Mouse (Mus musculus) limb, embryonic 15.5 days (tissue): ENCODE results near the gene Nxn. TPM values are rescaled to one million over a fixed set of nuclear protein-coding genes. Genes with fewer than 3 reads are reported as not detected.

ENCODE experiments used
- ATAC-seq: fragments of 200-750 bp; cut with Nextera tagmentation; 2 replicates; pipeline ENCODE4 v1.8.0; 2017; ENCODE audit warnings: low read depth, moderate TSS enrichment; ENCODE audit not compliant: insufficient number of reproducible peaks, low FRiP score, low TSS enrichment
- H3K27ac ChIP-seq: fragments of 300-500 bp; sonication (generic); 2 replicates; pipeline ENCODE4 v1.5.1; 2015; ENCODE audit warnings: moderate library complexity, mild to moderate bottlenecking, inconsistent platforms
- H3K27me3 ChIP-seq: fragments of 300-500 bp; sonication (generic); 2 replicates; pipeline ENCODE4 v1.6.1; 2015; ENCODE audit warnings: inconsistent platforms
- H3K36me3 ChIP-seq: fragments of 300-500 bp; sonication (generic); 2 replicates; pipeline ENCODE4 v1.6.1; 2015; ENCODE audit warnings: inconsistent platforms
- H3K4me1 ChIP-seq: fragments of 300-500 bp; sonication (generic); 2 replicates; pipeline ENCODE4 v1.6.1; 2015; ENCODE audit warnings: inconsistent platforms
- H3K4me2 ChIP-seq: fragments of 300-500 bp; sonication (generic); 2 replicates; pipeline ENCODE4 v1.6.1; 2015; ENCODE audit warnings: mild to moderate bottlenecking, inconsistent platforms
- H3K4me3 ChIP-seq: fragments of 300-500 bp; sonication (generic); 2 replicates; pipeline ENCODE4 v1.5.1; 2015; ENCODE audit warnings: mild to moderate bottlenecking, inconsistent platforms
- H3K9ac ChIP-seq: fragments of 300-500 bp; sonication (generic); 2 replicates; pipeline ENCODE4 v1.6.1; 2015; ENCODE audit warnings: inconsistent platforms
- H3K9me3 ChIP-seq: fragments of 300-500 bp; sonication (generic); 2 replicates; pipeline ENCODE4 v1.6.1; 2016; ENCODE audit warnings: inconsistent platforms
- WGBS: fragments of 180-500 bp; shearing (Covaris S2); methylation state at CpG from one replicate; pipeline ENCODE4 v1.1.7; 2015; 5-methylcytosine and 5-hydroxymethylcytosine counted together
- polyA plus RNA-seq: library from polyadenylated mRNA; unstranded; fragments of >200 nt; fragmentation: Nextera tagmentation; extraction: Ambion mirVana; gene quantifications from 2 replicates; pipeline ENCODE4 v1.2.1, GENCODE M21; 2015

The Nxn gene
- polyA plus RNA-seq, 1 experiment from 2014 or later: 60.8 TPM

DNA sequence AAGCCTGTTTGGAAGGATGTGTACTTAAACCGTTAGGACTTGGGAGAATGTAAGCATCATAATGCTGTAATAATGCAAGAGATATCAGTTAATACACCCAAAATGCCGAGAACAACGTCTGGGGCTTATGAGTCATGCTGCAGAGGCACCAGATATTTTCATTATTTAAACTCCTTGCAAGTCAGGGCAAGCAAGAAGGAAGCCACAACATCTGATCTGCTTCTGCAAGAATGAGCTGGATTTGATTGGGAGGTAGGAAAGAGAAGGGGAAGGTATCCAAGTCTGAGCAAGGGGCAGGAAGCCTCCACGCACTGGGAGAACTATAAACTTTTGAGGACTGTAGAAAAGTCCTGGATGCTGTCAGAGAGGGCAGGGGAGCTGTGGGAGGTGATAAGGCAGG, 86.1 kb downstream of the Nxn start:
- Histone ChIP-seq H3K9ac (no peak overlapping the region), H3K9me3 (no peaks in the 10 kb centered on the region), H3K27ac (peak overlapping the region; percentile 78), H3K4me1 (peaks cover 57% of the 10 kb centered on the region), H3K27me3 (no peaks in the 10 kb centered on the region), H3K36me3 (no peaks in the 10 kb centered on the region), H3K4me2 (no peak overlapping the region), H3K4me3 (no peak overlapping the region)
- WGBS: 13% methylated on average over 4 of the region's 4 CpGs
- ATAC-seq: no peak

DNA sequence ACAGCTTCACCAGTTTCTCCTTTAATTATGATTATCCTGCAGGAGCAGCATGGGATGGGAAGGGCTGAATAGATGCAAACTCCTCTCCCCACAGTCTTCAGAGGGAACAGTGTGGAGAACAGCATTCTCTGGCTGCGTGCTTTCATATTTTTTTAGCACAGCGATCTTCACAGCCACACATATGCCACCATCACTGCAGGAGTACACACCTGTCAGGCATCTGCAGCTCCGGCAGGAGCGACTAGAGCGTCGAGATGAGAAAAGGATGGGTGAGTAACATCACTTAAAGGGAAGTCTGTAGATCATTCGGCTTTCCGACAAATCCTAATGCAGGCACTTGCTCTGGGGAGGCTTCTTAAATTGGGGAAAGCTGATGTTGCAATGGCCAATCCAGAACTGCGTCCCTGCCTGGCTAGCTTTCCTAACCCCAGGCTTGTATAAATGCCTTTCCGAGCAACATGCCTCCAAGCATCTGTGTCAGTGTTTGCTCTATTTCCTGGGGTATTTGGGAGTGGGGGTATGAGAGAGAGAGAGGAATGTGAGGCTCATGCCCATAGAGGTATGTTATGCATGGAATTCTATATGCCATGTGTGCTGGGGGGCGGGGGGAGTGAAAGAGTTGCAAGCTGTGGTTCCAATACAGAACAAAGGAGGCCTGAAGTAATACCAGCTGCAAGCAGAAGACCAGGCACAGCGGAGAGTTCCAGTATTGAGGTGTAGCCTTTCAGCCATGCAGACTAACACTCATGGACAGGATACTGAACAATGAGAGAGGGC, 87.5 kb downstream of the Nxn start:
- H3K9ac ChIP-seq: no peak overlapping the region
- no peaks in the 10 kb centered on the region for H3K27me3 ChIP-seq
- peaks cover 65% of the 10 kb centered on the region for H3K4me1 ChIP-seq
- no peak overlapping the region for H3K4me2 ChIP-seq
- no peak overlapping the region for H3K4me3 ChIP-seq
- H3K9me3 ChIP-seq: no peaks in the 10 kb centered on the region
- H3K27ac ChIP-seq: peak overlapping the region; percentile 78
- peak; percentile 53; the same call in 1 of the 2 replicates for ATAC-seq
- WGBS: 31% methylated on average over 12 of the region's 12 CpGs
- no peaks in the 10 kb centered on the region for H3K36me3 ChIP-seq

DNA sequence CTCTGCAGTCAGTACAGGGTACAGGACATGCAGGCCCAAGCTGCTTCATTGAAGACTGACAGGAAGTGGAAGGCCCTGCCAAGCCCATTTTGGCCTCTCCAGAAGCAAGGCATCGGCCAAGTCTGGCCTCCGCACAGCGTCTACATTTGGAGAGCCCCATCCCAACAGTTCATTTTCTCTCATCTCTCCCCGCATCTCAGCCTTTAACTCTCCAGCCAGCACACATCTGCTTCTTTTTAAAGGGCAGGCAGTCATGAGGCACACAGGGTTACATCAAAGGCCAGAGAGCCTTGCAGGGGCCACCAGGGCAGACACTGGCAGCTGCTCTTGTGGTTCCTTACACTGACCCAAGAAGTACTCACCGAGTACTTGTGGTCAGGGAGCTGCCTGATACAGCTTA, 89.1 kb downstream of the Nxn start:
- Histone ChIP-seq H3K27ac (peak overlapping the region; percentile 59; the same call in 1 of the 2 replicates), H3K9ac (no peak overlapping the region), H3K4me3 (no peak overlapping the region), H3K9me3 (no peaks in the 10 kb centered on the region), H3K4me1 (peaks cover 74% of the 10 kb centered on the region), H3K36me3 (no peaks in the 10 kb centered on the region), H3K27me3 (no peaks in the 10 kb centered on the region), H3K4me2 (no peak overlapping the region)
- ATAC-seq: 0 out of 2 replicates have a peak, but pooled peaks have one; percentile 37
- WGBS: 30% methylated on average over 5 of the region's 5 CpGs

DNA sequence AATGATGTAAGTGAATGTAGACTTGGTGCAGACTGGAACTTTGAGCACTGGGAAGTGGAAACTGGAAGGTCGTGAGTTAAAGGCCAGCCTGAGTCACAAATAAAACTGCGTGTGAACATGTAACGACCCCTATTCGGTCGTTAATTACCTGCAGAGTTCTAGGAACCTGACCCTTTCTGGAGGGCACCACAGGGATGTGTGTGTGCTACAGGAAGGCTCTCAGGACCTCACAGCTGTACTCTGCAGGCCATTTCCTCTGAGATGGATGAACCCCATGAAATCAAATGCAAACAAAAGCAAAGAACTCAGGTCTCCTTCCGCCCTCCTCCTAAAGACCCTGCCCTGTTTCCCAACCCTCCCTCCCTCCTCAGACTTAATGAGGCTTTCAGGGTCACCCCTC, 89.9 kb downstream of the Nxn start:
- ATAC-seq: no peak
- Histone ChIP-seq H3K4me2 (no peak overlapping the region), H3K9me3 (no peaks in the 10 kb centered on the region), H3K27me3 (no peaks in the 10 kb centered on the region), H3K4me1 (peaks cover 72% of the 10 kb centered on the region), H3K36me3 (no peaks in the 10 kb centered on the region), H3K4me3 (no peak overlapping the region), H3K9ac (no peak overlapping the region), H3K27ac (peak overlapping the region; percentile 59; the same call in 1 of the 2 replicates)
- WGBS: 44% methylated on average over 6 of the region's 6 CpGs

DNA sequence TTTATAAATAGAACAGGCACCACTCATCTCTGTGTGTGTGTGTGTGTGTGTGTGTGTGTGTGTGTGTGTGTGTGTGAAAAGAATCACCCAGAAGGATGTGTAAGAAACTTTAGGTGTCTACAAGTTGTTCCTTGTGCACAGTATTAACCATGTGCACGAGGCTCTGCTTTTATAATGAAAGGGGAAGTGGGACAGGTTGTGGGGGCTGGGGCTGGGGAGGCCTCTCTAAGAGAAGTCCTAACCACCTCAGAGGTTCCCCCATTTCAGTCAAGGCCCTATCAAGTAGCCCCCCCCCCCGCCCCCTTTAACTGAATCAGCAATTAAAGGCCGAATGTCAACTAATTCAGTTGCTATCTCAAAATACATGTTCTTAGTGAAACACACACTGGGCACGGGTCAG, 92.2 kb downstream of the Nxn start:
- Histone ChIP-seq H3K4me1 (peaks cover 65% of the 10 kb centered on the region), H3K27me3 (no peaks in the 10 kb centered on the region), H3K4me3 (no peak overlapping the region), H3K27ac (no peak overlapping the region), H3K4me2 (no peak overlapping the region), H3K36me3 (no peaks in the 10 kb centered on the region), H3K9ac (no peak overlapping the region), H3K9me3 (no peaks in the 10 kb centered on the region)
- 33% methylated on average over 4 of the region's 4 CpGs for WGBS
- ATAC-seq: no peak

DNA sequence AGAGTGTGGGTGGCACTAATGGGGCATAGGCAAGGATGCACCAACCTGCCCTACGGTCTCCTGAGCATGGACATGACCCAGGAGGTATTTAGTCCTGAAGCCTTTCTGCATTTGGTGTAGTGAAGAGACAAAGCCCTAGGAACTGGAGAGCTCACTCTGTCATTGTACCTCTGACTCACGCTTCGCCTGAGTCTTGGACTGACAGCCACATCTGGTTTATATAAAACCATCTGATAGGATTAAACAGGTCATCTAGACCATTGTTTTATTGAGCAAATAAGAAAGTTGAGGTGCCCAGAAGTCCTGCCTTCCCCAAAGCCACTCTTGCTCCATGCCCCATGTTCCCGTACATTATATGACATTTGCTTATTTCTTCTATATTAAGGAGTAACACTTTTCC, 93.4 kb downstream of the Nxn start:
- Histone ChIP-seq H3K4me2 (no peak overlapping the region), H3K27me3 (no peaks in the 10 kb centered on the region), H3K9ac (no peak overlapping the region), H3K9me3 (no peaks in the 10 kb centered on the region), H3K4me1 (peaks cover 65% of the 10 kb centered on the region), H3K27ac (peak overlapping the region; percentile 48; the same call in 1 of the 2 replicates), H3K36me3 (no peaks in the 10 kb centered on the region), H3K4me3 (no peak overlapping the region)
- 63% methylated on average over 4 of the region's 4 CpGs for WGBS
- ATAC-seq: no peak

DNA sequence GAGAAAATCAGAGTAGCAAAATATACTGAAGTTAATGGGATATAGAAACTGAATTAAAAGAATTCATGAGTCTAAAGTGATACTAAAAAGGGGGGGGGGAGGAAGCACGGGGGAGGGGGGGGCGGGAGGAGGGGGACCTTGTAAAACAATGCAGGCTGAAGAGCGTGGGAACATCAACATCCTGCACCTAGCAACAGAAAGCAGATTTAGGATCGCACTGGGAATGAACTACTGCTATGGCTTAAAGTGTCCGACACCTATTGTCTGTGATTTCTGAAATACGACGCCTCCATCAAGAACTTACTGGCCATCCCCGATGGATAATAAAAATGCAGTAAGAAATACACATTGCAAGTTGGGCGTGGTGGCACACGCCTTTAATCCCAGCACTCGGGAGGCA, 95.6 kb downstream of the Nxn start:
- H3K9me3 ChIP-seq: no peaks in the 10 kb centered on the region
- H3K36me3 ChIP-seq: no peaks in the 10 kb centered on the region
- H3K9ac ChIP-seq: no peak overlapping the region
- H3K27me3 ChIP-seq: no peaks in the 10 kb centered on the region
- no peak overlapping the region for H3K4me3 ChIP-seq
- ATAC-seq: no peak
- WGBS: 65% methylated on average over 11 of the region's 11 CpGs
- H3K4me2 ChIP-seq: no peak overlapping the region
- peaks cover 71% of the 10 kb centered on the region for H3K4me1 ChIP-seq
- H3K27ac ChIP-seq: no peak overlapping the region

DNA sequence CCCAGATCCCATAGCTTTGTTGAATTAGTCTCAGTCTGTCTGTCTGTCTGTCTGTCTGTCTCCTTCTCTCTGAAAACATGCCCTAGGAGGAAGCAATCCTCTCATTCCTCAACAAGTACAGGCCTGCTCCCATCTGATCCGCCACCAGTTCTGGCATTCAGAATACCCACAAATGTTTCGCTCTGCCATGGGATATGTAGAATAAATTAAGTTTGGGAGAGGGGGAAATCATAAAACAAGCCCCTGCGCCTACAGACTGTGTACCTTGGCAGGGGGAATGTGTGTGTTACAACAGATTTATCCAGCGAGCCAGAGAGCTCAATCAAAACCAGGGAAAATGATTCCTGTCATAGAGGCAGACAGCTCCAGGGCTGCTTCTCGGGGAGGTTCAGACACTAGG, 98.1 kb downstream of the Nxn start:
- 37% methylated on average over 5 of the region's 5 CpGs for WGBS
- Histone ChIP-seq H3K4me3 (no peak overlapping the region), H3K4me2 (no peak overlapping the region), H3K9me3 (no peaks in the 10 kb centered on the region), H3K4me1 (peaks cover 75% of the 10 kb centered on the region), H3K36me3 (no peaks in the 10 kb centered on the region), H3K9ac (no peak overlapping the region), H3K27ac (peak overlapping the region; percentile 67), H3K27me3 (no peaks in the 10 kb centered on the region)
- ATAC-seq: 0 out of 2 replicates have a peak, but pooled peaks have one; percentile 42

DNA sequence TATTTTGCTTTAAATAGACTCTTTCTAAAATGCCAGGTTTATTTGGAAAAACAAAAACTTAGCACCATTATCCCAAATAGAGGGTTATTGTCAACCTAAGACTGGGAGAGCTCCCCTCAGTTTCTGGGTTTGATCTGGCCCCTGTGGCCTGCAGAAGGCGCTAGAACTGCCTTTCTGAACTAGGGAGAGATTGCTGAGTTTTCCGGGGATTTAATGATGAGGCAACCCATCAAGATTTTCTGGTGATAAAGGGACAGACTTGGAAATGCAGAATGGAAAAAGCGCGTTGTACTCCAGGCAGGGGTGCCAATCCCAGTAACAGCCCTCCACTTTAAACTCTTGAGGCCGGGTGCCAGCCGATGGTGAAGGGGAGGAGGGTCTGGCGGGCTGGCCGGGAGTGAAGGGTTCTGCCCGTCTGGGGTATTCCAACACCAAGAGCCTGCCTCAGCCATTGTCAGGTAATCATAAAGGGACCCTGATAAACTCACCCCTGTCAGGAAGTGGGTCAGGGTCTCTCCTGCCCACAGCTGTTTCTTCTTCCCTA, 100.4 kb downstream of the Nxn start:
- Histone ChIP-seq H3K4me2 (no peak overlapping the region), H3K27me3 (no peaks in the 10 kb centered on the region), H3K9me3 (no peaks in the 10 kb centered on the region), H3K4me1 (peaks cover 90% of the 10 kb centered on the region), H3K9ac (no peak overlapping the region), H3K36me3 (no peaks in the 10 kb centered on the region), H3K27ac (peak overlapping the region; percentile 59), H3K4me3 (no peak overlapping the region)
- 43% methylated on average over 9 of the region's 9 CpGs for WGBS
- no peak for ATAC-seq

DNA sequence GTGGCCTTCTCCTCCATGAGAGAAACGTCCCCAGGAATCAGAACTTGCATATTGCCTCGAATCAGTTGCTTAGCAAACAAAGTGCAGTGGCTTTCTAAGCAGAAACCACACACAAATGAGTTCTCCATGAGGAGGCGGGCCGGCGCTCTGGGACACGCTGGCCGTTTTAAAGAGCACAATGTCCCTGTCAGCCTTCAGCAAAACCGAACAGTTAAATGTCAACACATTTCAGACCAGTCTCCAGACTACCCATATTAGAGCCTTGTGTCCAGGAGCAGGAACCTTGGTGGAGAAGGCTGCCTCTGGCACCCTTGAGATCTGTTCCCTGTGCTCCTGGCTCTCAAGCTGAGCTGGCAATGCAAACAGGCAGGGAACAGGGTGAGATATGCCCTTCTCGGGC, 101.7 kb downstream of the Nxn start:
- ATAC-seq: no peak
- H3K27ac ChIP-seq: no peak overlapping the region

DNA sequence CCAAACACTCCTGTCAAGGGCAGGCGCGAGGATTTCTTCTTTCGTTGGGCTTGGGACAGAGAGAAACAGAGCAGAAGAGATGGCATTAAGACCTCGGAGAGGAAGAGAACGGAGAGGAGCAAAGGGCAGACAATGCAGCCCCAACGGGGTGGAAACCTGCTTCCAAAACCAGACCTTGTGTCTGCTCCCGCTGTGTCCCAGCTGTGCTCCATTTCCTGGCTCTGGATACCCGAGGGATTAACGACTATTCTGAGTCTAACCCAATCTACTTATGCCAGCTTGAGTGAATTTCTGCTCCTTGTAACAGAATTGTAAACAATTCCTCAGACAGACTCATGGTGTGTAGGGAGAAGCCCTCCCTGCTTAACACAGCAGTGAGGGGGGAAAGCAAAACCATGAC, 104.1 kb downstream of the Nxn start:
- Histone ChIP-seq H3K27ac (no peak overlapping the region; the same call in 1 of the 2 replicates), H3K36me3 (no peaks in the 10 kb centered on the region), H3K27me3 (no peaks in the 10 kb centered on the region), H3K4me3 (no peak overlapping the region), H3K9me3 (no peaks in the 10 kb centered on the region), H3K4me2 (no peak overlapping the region), H3K9ac (no peak overlapping the region), H3K4me1 (peaks cover 87% of the 10 kb centered on the region)
- 37% methylated on average over 9 of the region's 9 CpGs for WGBS
- no peak for ATAC-seq

More for the DNA sequence above, 101.7 kb downstream of the Nxn start:
- Histone ChIP-seq H3K4me1 (peaks cover 91% of the 10 kb centered on the region), H3K36me3 (no peaks in the 10 kb centered on the region), H3K4me2 (no peak overlapping the region), H3K27me3 (no peaks in the 10 kb centered on the region), H3K9me3 (no peaks in the 10 kb centered on the region), H3K9ac (no peak overlapping the region), H3K4me3 (no peak overlapping the region)
- 55% methylated on average over 9 of the region's 9 CpGs for WGBS

DNA sequence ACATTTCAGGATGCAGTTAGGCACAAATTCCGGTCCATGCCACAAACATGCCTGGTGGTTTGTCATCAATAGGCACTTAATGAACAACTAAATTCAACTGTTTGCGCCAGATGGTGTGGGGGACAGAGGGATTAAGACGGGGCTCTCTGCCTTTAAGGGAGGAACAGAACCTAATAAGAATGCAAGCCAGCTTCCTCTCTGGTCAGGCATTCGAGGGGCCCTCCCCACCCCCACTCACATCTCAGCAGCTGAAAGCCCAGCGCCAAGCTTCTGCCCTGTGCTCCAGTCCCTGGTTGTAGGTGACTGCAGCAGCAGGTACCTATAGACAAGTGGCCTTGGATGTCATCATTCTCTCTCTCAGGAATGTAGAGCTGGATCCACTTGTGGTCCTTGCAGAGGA, 104.9 kb downstream of the Nxn start:
- 56% methylated on average over 5 of the region's 5 CpGs for WGBS
- no peak overlapping the region for H3K9ac ChIP-seq
- no peaks in the 10 kb centered on the region for H3K36me3 ChIP-seq
- H3K9me3 ChIP-seq: no peaks in the 10 kb centered on the region
- no peak overlapping the region for H3K4me2 ChIP-seq
- H3K4me3 ChIP-seq: no peak overlapping the region
- peak overlapping the region; percentile 51; the same call in 1 of the 2 replicates for H3K27ac ChIP-seq
- H3K4me1 ChIP-seq: peaks cover 79% of the 10 kb centered on the region
- no peaks in the 10 kb centered on the region for H3K27me3 ChIP-seq
- no peak for ATAC-seq
